Mouse (Mus musculus) monocyte, adult 5-6 weeks (primary cell): Measurements from ENCODE around the gene Lrig3. TPM values are rescaled to one million over a fixed set of nuclear protein-coding genes. Genes with fewer than 3 reads are reported as not detected.
A peak's percentile ranks its signal among the peaks of the same experiment; 100 is the strongest.

ENCODE experiments used
- ATAC-seq: fragments of 153-309, 156-312 bp; replicated peaks from 2 replicates; pipeline ENCODE4 v1.8.0; 2017; ENCODE audit warnings: mild to moderate bottlenecking; ENCODE audit not compliant: low TSS enrichment, insufficient number of reproducible peaks, severe bottlenecking, poor library complexity, low FRiP score
- total RNA-seq: library from RNA; stranded (forward); fragments of 200-1000, 200-491, 200-594 nt; gene quantifications from 3 replicates; pipeline ENCODE4 v1.2.3, GENCODE M21; 2017

The Lrig3 gene
- total RNA-seq, 1 experiment from 2014 or later = 1.2 TPM

- no peak for ATAC-seq
Observed at GRCm38 (mm10) chr10:125991819-125992218, 25.9 kb downstream of the Lrig3 start.

- ATAC-seq = peak; percentile 84
Observed at GRCm38 (mm10) chr10:125994855-125995254, 28.9 kb downstream of the Lrig3 start.

DNA sequence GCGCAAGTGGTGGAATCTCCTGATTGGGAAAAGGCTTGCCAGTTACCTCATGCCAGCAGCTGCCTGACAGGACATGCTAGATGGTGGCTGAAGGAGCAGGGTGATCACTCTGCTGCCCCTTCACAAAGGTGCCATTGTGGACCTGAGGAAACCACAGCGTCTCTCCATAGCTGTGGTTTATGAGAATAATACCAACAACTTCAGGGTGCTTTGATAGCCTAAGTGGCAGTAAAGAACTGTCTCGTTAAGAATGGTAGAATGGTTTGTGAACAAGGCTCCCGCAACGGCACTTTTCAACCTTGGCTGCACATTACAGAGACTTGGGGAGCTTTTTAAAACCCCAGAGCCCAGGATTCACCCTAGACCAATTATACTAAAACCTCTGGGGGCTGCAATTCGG, 29.7 kb downstream of the Lrig3 start:
- no peak for ATAC-seq

- ATAC-seq = no peak
Observed at GRCm38 (mm10) chr10:125996989-125997388, 31.0 kb downstream of the Lrig3 start.

DNA sequence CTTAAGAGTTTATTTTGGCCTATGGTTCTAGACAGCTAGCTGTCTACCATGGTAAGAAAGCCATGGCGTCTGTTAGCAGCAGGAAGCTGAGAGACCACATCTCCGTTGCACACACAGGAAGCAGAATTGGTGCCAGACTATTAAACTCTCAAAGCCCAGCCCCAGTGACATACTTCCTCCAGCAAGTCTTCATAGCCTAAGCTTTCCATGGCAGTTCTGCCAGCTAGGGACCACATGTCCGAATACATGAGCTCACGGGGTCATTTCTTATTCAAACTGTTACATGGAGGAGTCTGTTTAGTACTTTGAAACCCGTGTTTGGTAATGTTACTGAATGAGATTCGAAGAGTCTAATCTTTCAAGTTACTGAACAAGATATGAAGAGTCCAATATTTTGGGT, 33.6 kb downstream of the Lrig3 start:
- ATAC-seq = no peak

DNA sequence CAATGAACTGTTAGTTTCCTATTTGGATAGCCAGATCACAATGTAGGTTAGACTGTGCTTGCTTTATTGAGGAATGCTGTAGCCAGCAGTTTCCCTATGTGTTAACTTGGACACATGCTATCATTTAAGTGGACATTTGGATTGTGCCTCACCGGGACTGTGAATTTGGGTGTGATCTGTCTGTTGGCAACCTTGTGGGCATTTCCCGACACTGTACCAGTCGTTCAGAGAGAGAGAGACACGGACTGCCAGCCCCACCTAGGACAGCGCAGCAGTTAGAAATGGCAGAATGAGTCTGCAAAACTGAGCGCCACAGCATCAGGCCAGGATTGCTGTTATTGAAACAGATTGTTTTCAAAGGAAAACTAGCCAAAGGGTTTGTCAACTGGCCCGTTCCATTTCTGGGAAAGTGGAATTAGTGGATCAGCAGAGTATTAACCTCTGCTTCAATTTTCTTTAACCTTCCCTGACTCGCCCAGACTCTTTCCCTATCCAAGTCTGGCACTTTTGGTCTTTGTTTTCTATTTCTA, 35.0 kb downstream of the Lrig3 start:
- ATAC-seq = no peak

DNA sequence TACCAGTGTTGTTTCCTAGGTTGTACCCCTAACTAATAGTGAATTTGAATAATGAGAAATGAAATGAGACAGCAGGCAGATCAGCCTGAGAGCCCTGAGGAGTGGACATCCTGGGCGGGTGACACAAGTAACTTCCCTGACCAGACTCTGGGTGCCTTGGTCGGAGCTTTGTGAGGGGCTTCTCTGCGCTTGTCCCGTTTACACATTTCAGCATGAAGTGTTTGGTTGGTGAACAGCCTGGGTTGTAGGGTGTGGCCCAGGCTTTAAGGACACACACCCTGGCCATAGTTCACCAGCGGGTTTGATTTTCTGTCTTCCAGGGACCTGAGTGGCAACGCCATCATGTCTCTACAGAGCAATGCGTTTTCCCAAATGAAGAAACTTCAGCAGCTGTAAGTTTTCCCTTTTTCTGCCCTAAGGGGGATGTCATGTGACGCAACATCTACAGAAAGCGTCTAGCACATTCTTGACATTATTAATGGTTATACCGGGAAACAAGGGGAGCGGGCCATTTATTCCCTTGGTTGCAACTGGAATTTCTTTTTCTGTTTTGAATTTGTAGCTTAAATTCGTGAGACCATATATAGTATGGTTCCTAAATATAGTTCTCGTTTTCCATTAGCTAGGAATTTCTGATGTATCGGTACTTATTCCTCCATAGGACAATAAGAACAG, 36.2 kb downstream of the Lrig3 start:
- no peak for ATAC-seq

GRCm38 (mm10) chr10:126002818-126003506, 37.0 kb downstream of the Lrig3 start:
- ATAC-seq = no peak

DNA sequence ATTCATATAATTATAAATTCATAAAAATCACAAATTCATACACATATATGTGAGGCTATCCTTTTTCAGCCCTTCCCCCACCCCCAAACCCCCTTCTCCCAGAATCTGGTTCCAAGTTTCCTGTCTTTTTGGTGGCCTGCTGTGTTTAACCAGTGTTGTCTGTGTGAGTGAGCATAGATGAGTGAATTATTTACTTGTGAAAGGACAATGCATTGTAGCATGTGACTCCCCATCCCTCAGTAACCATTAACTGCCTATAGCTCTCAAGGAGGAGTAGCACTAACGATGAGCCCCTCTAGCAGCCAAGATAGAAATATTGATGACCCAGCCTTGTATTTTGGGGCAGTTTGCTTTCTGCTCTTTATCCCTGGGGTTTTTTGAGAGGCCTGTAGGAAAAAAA, 37.9 kb downstream of the Lrig3 start:
- ATAC-seq = no peak

DNA sequence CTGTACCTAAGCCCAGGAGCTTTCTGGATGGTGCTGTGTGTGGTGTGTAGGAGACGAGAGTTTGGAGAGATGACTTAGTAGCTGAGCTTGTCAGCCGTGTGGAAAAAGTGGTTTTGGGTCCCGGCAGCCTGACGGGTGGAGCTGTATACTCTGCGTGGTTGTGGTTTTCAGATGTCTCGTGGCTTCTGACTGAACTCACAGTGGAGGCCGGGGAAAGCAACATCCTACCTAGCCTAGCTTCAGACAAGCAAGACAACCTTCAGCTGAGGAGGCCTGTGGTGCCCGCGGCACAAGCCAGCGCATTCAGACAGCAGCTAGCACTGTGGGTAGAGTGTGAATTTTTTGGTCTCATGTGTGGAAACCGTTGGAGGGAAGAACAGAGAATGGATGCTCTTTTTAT, 47.7 kb downstream of the Lrig3 start:
- no peak for ATAC-seq

DNA sequence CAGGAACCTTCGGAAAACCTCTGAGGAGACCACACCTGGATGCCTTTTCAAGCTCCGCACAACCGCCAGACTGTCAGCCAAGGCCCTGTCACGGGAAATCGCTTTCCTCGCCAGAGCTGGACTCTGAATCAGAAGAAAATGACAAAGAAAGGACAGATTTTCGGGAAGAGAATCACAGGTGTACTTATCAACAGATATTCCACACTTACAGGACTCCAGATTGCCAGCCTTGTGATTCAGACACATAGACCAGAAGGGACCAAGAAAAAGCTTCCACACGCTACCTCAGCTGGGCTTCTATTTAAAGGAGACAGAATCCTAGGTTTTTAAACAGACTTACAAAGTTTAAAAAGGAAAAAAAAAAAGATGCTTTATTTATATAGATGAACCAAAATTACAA, 48.7 kb downstream of the Lrig3 start:
- no peak for ATAC-seq

DNA sequence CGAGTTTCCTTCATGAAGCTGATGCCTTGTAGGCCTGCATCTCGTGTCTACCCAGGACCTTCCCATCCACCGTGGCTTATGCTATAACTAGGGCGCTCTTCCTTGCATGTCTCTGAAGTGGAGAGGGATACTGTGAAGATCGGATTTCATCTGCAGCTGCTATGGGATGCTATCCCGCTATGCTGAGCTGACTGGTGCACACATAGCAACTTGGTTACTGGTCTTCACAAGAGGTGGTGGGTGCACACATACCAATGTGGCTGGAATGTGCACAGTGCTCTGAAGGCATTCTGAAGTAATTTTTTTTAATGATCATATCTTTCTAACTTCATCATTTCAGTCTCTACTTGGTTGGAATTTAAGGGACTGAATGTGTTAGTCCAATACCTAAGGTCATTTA, 49.7 kb downstream of the Lrig3 start:
- no peak for ATAC-seq

DNA sequence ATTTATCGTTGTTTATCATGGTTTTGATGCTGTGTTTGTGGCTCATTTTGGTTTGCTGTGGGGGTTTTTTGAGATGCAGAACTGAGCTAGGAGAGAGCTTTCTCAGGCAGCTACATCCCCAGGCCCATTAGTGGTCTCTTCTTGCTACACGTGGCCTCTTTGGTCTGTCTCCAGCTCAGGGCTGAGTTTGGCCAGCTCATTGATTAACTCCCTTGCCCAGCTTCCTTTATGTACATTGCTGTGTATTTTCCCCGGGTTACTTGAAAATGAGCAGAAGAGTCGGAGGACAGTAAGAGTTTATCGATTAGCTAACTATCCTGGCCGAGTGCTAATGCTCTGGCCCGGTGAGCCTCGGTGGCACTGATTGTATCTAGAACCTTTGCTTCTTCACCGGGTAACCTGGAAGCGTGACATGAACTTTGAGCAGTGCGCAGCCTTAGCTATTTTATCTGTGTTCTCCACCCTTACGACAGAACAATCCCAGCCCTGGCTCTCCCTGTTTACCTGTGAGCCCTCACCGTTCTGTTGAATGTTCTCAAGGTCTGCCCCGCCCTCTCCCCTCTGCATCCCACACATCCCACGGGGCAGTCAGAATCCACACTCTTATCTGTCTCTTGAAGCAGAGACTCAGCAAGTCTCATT, 53.5 kb downstream of the Lrig3 start:
- ATAC-seq = no peak

DNA sequence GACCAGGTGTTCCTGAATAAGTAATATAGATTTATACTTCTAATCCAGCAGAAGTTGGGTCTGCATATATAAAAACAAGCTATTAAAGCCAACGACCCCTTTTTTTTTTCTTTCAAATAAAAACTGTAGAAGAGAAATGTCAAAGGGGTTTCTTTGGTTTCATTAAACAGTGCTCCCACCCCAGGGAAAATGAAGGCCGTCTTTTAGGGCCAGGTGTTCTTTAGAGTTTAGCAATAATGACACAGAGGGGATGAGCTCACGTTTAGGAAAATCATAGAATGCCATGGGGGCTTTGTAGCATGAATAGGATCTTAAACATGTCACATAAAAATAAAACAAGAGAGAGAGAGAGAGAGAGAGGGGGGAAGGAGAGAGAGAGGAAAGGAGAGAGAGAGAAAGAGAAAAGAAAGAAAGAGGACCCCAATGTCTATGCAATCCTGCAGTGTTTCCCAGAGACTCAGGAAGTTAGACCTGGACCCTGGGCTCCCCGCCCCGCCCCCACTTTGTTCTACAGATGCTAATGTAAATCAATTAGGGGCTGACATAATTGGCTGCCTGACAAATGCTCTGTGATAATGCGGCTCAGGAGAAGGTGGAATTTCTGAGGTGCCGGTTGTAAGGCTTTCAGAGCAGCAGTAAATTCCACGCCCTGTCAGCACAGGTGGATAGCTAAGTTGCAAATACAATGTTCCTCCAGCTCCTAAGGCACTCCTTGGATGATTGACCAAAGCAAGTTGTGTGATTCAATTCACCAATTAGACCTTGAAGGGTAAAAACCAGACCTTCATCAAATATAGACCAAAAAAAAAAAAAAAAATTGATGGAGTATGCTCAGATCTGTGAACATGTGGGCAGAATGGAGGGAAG, 62.8 kb downstream of the Lrig3 start:
- no peak for ATAC-seq

- no peak for ATAC-seq
Observed at GRCm38 (mm10) chr10:126029441-126030114, 63.6 kb downstream of the Lrig3 start.

DNA sequence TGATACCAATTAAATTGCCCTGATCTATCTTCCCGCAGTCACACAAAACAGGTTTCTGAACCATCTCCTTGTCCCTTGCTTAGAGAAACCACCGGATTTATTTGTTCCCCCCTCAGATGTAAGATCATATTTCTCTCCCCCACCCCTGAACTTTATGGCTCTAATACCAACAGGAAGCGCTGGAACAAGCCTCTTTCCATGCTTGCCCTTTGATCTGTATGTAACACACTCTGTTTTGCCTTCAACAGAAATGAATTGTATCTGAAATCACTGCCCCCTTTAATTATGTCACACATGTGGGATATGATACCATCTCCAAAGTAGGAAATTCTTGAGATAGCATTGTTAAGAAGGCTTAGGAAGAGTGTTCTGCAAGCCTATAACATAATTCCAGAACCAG, 90.9 kb downstream of the Lrig3 start:
- ATAC-seq = no peak

GRCm38 (mm10) chr10:126062812-126063211, 96.8 kb downstream of the Lrig3 start:
- no peak for ATAC-seq
